Mouse (Mus musculus) stomach, postnatal 0 days (tissue): ENCODE data around the gene Btf3l4. TPM values are rescaled to one million over a fixed set of nuclear protein-coding genes. Genes with fewer than 3 reads are reported as not detected.

Experiments
- ATAC-seq: fragments of 200-750 bp; cut with Nextera tagmentation; 2 replicates; pipeline ENCODE4 v1.8.0; 2017; ENCODE audit not compliant: low FRiP score, low TSS enrichment
- DNase-seq: peaks from one replicate; pipeline ENCODE4 v3.0.0-alpha.2; 2016; ENCODE audit warnings: low spot score
- H3K27ac ChIP-seq: fragments of 300-500 bp; sonication (generic); replicated peaks from 2 replicates; pipeline ENCODE4 v1.5.1; 2014; ENCODE audit warnings: mild to moderate bottlenecking, control low read depth
- H3K27me3 ChIP-seq: fragments of 300-500 bp; sonication (generic); 2 replicates; pipeline ENCODE4 v1.6.1; 2014; ENCODE audit warnings: low read length; ENCODE audit not compliant: control insufficient read depth, insufficient read depth
- H3K36me3 ChIP-seq: fragments of 300-500 bp; sonication (generic); 2 replicates; pipeline ENCODE4 v1.6.1; 2014; ENCODE audit warnings: low read length, mixed read lengths; ENCODE audit not compliant: control insufficient read depth, insufficient read depth
- H3K4me1 ChIP-seq: fragments of 300-500 bp; sonication (generic); replicated peaks from 2 replicates; pipeline ENCODE4 v1.6.1; 2014; ENCODE audit warnings: antibody characterized with exemption; ENCODE audit not compliant: control insufficient read depth, insufficient read depth
- H3K4me2 ChIP-seq: fragments of 300-500 bp; sonication (generic); replicated peaks from 2 replicates; pipeline ENCODE4 v1.6.1; 2014; ENCODE audit warnings: low read depth, mild to moderate bottlenecking, control low read depth, moderate library complexity
- H3K4me3 ChIP-seq: fragments of 300-500 bp; sonication (generic); 2 replicates; pipeline ENCODE4 v1.5.1; 2014; ENCODE audit warnings: low read depth, low read length, control low read depth
- H3K9ac ChIP-seq: fragments of 300-500 bp; sonication (generic); 2 replicates; pipeline ENCODE4 v1.6.1; 2014; ENCODE audit warnings: mild to moderate bottlenecking, low read length, control low read depth, mixed read lengths
- H3K9me3 ChIP-seq: fragments of 300-500 bp; sonication (generic); 2 replicates; pipeline ENCODE4 v1.6.1; 2016; ENCODE audit warnings: low read length; ENCODE audit not compliant: control insufficient read depth
- CTCF ChIP-seq: IDR thresholded peaks from 2 replicates; pipeline ENCODE4 v1.5.1; 2016; ENCODE audit warnings: antibody characterized with exemption, low read depth, mild to moderate bottlenecking, moderate library complexity
- EP300 ChIP-seq: optimal IDR thresholded peaks from 2 replicates; pipeline ENCODE3; 2016; ENCODE audit warnings: antibody characterized with exemption
- WGBS: fragments of 180-500 bp; shearing (Covaris S2); extraction: QIAGEN DNeasy Blood & Tissue Kit; methylation state at CpG from one replicate; pipeline ENCODE4 v1.1.7; 2014; 5-methylcytosine and 5-hydroxymethylcytosine counted together
- polyA plus RNA-seq: library from polyadenylated mRNA; unstranded; fragments of >200 nt; fragmentation: Nextera tagmentation; extraction: Ambion mirVana; gene quantifications from 2 replicates; pipeline ENCODE4 v1.2.1, GENCODE M21; 2015

The Btf3l4 gene
- polyA plus RNA-seq, 1 experiment from 2014 or later: 114 TPM

- WGBS: 73% methylated on average over 7 of the region's 7 CpGs
- TF ChIP-seq EP300 (no peak), CTCF (no peak)
- H3K4me1 ChIP-seq: no peaks in the 10 kb centered on the region
Measured at GRCm38 (mm10) chr4:108866806-108867205, 33.4 kb upstream of the Btf3l4 start.

DNA sequence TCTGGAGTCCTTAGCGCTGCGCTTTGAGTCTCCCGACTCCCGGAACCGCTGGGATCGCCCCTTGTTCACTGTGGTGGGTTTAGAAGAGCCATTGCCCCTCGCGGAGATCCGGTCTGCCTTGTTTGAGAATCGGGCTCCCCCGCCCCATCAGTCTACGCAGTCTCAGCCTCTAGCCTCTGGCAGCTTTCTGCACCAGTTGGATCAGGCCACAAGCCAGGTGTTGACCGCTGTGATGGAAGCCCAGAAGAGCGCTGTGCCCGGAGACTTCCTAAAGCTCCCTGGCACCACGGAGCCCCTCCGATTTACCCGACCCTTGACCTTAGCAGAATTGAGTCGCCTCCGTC, 15.1 kb upstream of the Btf3l4 start, which contains the start of gene A730015C16Rik:
Gene A730015C16Rik (minus strand): TSS at position 115 of the 344 bp plus-strand sequence.
- no peaks in the 10 kb centered on the region for H3K9me3 ChIP-seq
- H3K4me1 ChIP-seq: peaks cover 6% of the 10 kb centered on the region; the same call in 1 of the 2 replicates
- peak within 1 kb of the TSS; percentile 82 for H3K4me3 ChIP-seq
- peak within 1 kb of the TSS; percentile 80 for H3K9ac ChIP-seq
- ATAC-seq: 0 out of 2 replicates have a peak, but pooled peaks have one; percentile 24
- H3K4me2 ChIP-seq: peak within 1 kb of the TSS; percentile 95
- no peaks in the 10 kb centered on the region for H3K36me3 ChIP-seq
- TF ChIP-seq EP300 (no peak), CTCF (no peak)
- peak within 1 kb of the TSS; percentile 94 for H3K27ac ChIP-seq
- H3K27me3 ChIP-seq: no peaks in the 10 kb centered on the region
- WGBS: 5% methylated on average over 20 of the region's 20 CpGs
- peak; percentile 47 for DNase-seq

More at GRCm38 (mm10) chr4:108866806-108867205, 33.4 kb upstream of the Btf3l4 start:
- Histone ChIP-seq H3K36me3 (peaks cover 4% of the 10 kb centered on the region; the same call in 1 of the 2 replicates), H3K27ac (no peak overlapping the region), H3K4me2 (no peak overlapping the region), H3K4me3 (no peak overlapping the region), H3K9me3 (no peaks in the 10 kb centered on the region), H3K27me3 (no peaks in the 10 kb centered on the region), H3K9ac (no peak overlapping the region)
- DNase-seq: no peak
- ATAC-seq: no peak

GRCm38 (mm10) chr4:108847715-108848504, 14.5 kb upstream of the Btf3l4 start, which contains the start of gene Kti12:
Kti12 (plus strand) TSS chr4:108847785.
- no peaks in the 10 kb centered on the region for H3K9me3 ChIP-seq
- under 1% methylated on average over 77 of the region's 77 CpGs for WGBS
- peak within 1 kb of the TSS; percentile 94 for H3K27ac ChIP-seq
- no peaks in the 10 kb centered on the region for H3K36me3 ChIP-seq
- ATAC-seq (peak; percentile 91), DNase-seq (peak; percentile 81)
- no peak for TF ChIP-seq CTCF
- TF ChIP-seq EP300: no peak
- peak within 1 kb of the TSS; percentile 82 for H3K4me3 ChIP-seq
- no peaks in the 10 kb centered on the region for H3K27me3 ChIP-seq
- peak within 1 kb of the TSS; percentile 95 for H3K4me2 ChIP-seq
- H3K4me1 ChIP-seq: peaks cover 6% of the 10 kb centered on the region; the same call in 1 of the 2 replicates
- H3K9ac ChIP-seq: peak within 1 kb of the TSS; percentile 80

DNA sequence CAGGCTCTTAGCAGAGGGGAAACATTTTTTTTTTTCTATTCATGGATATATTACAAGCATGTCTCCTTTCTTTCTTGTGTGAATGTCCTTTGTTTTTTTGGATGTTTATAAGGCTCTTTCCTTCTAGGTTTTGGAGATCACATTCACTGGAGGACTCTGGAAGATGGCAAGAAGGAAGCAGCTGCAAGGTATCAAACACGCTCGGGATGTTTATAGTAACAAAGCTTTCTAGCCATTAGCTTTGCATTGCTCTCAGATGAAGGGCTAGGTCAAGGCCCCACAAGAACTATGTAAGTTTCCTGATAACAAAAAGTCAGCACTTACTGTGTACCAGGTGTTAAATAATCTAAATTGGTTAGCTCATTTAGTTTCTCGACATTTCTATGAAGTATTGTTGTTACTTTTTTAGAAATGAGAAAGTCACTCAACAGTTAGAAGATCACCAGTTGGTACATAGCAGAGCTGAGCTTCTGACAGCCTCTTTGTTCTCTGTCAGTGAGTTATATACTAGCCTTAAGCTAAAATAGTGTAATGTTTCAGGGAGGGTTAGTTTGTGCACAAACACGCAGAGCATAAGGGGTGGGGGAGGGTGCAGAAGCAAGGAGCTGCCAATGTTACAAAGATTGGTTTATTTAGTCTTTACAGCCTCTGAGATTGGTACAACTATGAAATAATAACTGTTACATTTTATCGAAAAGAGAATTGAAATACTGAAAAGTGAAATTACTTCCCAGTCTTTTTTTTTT, 12.6 kb upstream of the Btf3l4 start:
- no peak overlapping the region for H3K27ac ChIP-seq
- no peak overlapping the region for H3K9ac ChIP-seq
- no peak overlapping the region for H3K4me2 ChIP-seq
- H3K36me3 ChIP-seq: no peaks in the 10 kb centered on the region
- H3K4me3 ChIP-seq: no peak overlapping the region
- peaks cover 6% of the 10 kb centered on the region; the same call in 1 of the 2 replicates for H3K4me1 ChIP-seq
- ATAC-seq: no peak
- DNase-seq: no peak
- TF ChIP-seq CTCF (no peak), EP300 (no peak)
- no peaks in the 10 kb centered on the region for H3K9me3 ChIP-seq
- WGBS: 42% methylated on average over 5 of the region's 5 CpGs
- no peaks in the 10 kb centered on the region for H3K27me3 ChIP-seq

DNA sequence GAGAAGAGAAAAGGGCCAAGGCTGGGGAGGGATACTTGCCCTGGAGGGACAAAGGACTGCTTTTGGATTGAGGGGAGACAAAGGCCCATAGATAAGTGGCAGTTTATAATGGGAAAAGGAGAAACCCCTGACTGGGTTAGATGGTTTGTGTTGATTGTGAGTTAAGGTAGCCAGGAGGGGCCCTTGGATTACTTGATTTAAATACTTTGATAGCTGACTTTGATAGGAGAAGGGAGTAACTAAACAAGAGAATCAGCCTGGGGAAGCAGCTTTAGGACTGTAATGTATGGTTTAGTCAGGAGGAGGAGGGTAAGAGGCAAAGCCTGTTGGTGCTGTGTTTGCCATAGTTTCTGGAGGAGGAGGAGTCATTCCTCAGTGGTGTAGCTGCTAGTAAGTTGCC, 9.9 kb upstream of the Btf3l4 start:
- Histone ChIP-seq H3K9me3 (no peaks in the 10 kb centered on the region), H3K36me3 (no peaks in the 10 kb centered on the region; the same call in 1 of the 2 replicates), H3K27ac (peak overlapping the region; percentile 30; the same call in 1 of the 2 replicates), H3K9ac (no peak overlapping the region), H3K4me1 (no peaks in the 10 kb centered on the region), H3K4me3 (no peak overlapping the region), H3K27me3 (no peaks in the 10 kb centered on the region), H3K4me2 (no peak overlapping the region)
- ATAC-seq: no peak
- DNase-seq: no peak
- TF ChIP-seq EP300: no peak
- no peak for TF ChIP-seq CTCF
